Mouse (Mus musculus) B cell, adult 2 months (primary cell): ENCODE measurements around the gene Agmo.
A peak's percentile ranks its signal among the peaks of the same experiment; 100 is the strongest.

Experiments
- DNase-seq, 2 experiments: peaks; one replicate each; pipeline ENCODE4 v3.0.0; 2022

Gene Agmo

DNA sequence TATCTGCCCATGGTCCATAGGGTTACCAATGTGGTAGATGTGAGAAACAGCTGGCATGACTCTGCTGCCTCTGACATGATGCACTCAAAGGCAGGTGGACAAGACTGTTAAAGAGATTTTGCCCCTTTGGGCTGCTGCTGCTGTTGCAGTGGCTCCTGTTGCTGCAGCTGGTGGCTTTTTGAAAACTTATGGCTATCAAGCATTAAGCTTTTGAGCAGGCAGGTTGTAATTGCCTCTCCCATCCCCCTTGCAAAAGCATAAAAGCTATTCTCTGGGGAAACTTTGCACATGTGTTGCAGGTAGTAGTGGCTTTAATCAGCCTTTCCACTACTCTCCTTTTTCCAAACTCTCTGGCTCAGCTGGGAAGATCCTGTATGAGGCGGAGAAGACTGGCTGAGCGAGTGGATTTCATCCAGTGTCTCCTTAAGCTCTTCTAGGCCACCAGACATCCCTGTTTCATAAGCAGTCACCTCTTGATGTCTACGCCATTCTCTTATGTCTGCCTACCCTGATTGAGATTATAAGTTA, 201.1 kb downstream of the Agmo start:
- DNase-seq = no peak

DNA sequence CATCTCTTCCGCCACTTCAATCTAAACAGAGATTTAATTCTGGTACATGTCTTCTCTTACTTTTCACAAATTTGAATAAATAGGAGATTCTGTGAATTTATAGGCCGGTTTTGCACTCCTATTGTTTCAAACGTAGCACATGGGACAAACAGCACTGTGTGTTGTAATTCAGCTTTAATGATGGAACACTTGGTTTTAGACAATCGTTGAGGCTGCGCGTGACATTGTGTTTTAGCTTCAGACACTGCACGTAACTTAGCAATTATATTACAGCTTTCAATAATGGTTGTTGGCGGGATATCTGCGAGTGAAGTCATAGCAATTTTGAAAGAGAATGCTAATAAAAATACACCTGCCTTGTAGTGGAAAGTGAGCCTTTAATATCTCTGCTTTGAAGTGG, 203.8 kb downstream of the Agmo start:
- no peak for DNase-seq

DNA sequence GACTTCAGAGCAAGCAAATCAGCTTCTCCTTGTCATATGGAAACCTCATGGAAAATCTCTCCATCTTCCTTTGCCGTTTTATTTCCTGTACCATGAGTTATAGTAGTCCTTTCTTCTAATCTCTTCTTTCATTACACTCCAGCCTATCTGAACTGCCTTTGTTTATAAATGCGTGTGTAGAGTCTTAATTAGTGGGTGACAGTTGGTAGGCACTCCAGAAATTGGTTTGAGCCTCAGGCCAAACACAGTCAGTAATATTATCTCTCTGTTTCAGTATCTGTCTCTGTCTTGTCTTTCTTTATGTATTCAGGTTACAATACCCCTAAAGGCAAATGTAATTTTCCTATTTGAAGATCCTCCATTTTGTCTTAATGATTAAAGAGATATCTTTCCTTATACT, 208.2 kb downstream of the Agmo start:
- DNase-seq = no peak

DNA sequence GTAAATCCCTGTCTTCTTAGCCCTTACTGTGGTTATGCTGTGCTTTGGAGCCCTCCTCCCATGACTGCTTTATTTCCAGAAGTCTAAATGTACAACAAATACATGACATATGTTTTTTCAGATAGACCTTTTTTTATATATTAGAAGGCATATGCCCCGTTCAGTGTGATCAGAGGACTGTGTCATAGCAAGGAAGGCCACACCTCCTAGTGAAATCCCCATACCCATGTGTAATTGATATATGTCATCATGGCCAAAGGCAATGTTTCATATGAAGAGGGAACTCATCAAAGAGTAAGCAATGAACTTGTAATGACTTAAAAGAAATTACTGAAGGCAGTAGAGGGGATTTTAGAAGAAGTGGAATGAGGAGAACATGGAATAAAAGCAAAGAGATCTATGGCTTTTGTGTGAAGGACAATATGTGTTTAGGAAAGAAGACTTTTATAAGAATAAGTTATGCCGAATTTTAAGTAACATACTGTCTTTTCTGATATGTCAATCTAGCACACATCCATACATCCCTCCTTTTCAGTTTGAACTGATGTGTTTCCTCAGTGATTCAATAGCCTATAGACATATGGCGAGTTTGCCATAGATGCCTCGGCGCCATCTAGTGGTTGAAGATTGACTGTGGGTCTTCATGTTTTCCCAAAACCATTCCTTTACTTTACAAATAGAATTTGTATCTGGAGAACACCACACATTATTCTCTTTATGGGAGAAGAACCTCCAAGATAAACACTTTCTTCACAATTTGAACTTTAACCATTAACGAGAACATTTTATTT, 209.1 kb downstream of the Agmo start:
- peak; percentile 19 to 22 for DNase-seq

DNA sequence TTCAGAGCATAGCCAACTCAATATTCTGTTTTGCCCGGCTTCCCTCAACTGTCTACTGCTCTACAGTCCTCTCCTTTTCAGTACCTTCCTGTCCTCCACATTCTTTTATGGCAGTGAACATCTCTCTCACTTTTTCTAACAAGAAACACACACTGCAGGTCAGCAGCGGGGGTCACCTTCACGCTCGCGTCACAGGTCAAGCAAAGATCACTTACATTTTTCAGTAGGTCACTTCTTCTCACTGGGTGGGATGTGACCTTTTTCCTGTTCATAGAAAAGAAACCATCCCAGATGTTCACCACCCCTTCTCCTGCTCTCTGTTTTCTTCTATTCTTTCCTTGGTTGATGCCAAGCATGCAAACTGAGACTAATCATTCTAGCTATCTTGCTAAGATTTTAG, 230.2 kb downstream of the Agmo start:
- DNase-seq = no peak

DNA sequence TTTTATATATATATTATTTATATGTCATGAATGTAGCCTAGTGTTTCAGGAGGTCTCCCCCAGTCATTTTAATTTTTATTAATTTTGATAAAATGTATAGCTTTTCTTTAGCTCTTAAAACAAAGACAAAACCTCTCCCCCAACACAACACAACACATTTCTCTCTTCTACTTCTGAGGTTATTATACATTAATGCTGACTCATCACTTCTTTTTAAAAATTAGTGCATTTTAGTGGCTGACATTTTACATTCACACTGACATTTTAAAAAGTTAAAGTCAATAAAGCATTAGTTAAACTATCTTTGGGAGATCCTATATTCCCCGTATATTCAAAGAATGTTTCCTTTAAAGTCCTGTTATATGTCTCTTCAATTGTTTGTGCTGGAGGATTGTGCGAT, 235.4 kb downstream of the Agmo start:
- DNase-seq = no peak

DNA sequence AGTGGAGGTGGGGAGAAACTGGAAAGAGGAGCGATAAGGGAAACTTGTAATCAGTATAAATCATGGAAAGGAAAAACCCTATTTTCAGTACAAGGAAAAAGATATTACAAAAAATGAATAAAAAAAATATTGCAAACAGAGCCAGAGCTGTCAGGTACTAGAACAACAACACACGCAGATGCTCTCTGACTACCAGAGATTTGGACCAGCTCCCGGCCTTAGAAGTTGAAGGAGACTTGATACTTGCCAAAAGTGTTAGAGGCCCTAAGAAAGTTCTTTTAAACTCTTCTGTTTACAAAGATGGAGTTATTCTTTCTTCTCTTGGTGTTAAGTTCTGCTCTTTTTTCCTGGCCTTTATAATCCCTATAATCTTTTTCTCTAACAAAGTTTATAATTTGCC, 246.6 kb downstream of the Agmo start:
- DNase-seq = no peak

DNA sequence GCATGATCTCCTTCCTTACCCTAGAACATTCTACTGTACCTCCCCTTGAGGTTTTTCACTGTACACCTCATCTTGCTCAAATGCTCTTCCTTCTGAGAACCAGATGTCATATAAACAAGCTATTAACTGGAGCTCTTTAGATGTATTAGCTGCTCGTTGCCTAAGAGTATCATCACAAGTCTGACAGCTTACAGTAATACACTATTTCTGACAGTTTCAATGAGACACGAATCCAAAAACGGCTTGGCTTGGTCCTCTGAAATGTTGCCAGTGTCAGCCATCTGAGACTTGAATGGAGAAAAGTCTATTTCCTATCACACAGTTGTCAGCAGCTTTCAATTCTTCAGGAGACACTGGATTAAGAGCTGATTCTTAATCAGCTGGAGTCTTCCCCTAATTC, 257.4 kb downstream of the Agmo start:
- no peak for DNase-seq

DNA sequence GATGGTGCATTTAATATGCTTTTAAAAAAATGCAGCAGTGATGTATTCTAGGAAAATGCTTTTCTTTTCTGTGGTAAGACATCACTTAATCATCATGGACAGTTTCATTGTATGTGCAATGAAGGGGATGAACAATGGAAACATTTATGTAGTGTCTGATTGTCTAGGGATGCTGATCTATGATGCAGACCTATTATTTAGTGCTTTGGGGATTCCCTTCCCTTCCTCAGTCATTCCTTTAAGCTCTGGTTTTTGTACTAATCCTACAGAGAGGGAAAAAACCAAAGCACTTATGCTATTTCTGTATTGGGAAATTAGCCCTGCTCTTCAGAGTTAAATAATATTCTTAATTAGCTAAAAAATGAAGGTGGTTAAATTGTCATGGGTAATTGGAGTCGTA, 266.0 kb downstream of the Agmo start:
- no peak for DNase-seq

DNA sequence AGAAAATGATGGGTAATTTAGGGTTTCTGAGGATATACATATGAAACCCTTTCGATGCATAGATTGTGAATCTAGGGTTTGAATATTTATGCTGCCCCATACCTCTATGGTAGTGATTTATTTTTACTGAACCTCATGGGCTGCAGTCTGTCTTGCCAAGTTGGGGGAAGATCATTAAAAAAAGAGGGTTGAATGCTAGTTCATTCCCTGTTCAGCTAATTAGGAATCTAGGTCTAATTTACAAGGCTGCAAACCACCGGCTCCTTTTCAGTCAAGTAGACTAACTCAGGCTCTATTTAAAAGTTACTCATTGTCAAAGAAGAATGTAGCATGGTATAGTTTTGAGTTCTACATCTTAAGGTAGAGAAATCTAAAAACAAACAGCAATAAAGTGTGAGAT, 266.4 kb downstream of the Agmo start:
- no peak for DNase-seq

DNA sequence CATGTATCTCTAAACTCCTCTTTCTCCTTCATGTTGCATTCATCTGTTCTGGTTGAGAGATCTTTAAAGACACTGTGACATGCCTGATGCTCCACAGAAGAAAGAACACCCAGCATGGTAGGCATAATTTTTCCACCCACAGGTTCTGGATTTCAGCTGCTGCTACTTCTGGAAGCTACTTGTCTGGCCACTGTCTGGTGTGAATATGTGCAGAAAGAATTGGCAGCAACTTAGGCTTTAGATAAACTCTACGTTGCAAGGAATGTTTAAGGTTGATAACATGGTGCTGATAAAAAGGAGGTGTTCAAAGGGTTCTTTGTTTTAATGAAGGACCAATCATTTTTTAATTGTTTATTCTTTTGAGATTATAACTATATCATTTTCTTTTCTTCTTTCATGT, 280.3 kb downstream of the Agmo start:
- DNase-seq = no peak

DNA sequence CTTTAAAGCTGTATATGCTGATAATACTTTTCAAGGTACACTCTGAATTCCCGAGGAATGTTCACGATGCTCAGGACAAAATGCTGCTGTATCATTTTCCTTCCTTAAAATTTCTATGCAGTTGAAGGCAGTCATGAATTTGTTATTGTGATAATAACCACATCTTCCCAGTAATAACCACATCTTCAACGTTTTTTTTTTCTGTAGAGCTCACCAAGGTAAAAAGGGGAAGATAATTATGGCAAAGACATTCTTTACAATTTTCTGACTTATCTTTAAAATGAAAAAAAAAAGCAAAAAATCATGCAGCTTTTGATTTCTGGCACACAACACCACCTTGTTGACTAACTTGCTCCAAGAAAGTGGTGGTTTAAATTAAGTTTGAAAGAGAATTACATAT, 283.2 kb downstream of the Agmo start:
- DNase-seq = no peak

DNA sequence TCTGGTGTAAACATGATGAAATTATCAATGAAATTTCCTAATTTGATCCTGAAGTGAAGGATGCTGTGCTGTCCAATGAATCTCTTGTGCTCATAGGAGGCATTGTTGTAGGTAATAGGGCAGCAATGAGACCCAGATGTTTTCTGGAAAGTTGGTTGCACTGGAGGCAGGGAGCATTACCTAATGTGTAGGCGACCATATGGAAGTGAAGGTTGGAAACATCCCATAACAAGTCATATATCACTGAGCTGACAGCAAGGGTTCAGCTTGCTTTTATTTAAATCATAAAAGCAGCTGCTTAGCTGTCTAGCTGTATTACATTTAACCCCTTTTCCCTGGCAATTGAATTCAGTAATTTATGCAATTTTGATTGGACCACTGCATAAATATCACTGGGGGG, 299.6 kb downstream of the Agmo start:
- DNase-seq = no peak

DNA sequence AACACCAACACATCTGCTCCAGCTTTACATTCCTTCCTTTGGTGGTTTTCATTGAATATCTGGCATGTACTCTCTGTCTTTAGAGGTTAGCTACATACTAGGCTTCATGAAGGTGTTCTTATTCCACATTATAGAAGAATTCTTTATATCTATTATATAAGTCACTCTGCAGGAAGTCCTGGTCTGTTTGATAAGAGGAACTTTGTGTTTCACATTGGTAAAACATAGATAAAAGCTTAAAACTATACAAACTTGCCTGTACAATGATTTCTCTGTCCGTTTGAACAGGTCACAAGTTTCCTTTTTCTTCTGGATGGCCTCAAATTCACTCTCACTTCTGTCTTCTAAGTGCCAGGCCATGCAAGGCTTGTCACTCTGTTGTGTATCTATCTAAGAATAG, 316.8 kb downstream of the Agmo start:
- DNase-seq = no peak

DNA sequence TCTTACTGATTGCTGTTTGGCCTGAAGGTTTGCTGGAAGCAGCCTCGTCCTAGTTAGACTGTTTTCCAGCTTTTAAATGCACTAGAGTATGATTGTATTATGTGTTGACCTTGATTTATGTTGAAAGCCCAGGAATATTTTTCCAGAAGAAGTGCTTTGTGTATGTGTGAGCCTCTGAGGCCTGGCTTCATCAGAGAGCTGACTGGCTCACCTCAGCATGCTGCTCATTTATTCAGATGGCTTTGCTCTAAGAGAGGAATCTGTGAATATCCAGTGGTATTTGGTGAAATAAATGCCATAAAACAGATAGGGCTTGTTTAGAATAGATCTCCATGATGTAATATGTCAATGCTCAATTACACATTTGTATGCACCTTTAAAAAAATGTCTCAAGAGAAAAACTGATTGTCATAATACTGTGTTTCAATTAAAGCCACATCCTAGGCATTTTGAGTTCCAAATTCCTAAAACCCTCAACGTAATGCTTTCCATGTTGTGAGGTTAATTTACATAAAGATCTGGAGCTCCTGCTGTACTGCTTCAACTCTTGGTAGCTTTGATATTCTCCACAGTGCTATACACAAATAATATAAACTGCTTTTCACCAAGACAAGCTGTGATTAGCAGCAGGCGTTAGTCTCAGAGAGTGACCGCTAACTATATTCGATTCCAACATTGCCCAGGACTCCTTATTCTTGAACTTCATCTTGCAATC, 324.6 kb downstream of the Agmo start:
- DNase-seq = no peak

DNA sequence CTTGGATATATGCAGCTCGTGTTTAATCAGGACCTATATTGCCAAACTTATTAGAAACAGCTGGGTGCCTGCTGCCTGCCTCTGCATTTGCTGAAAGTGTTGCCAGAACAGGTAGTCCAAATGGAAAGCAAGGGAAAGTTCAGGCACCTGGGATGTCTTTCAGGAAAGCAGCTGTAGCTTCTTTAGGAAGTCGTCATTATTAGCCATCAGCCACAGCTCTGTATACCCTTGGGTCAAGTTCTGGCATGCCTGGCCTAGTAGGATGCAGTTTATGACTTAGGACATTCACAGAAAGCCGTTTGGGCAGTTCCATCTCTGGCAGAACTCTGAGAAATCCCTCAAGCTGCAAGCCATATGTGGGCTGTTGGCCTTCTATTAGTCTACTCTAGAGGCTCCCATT, 330.5 kb downstream of the Agmo start:
- DNase-seq = no peak

DNA sequence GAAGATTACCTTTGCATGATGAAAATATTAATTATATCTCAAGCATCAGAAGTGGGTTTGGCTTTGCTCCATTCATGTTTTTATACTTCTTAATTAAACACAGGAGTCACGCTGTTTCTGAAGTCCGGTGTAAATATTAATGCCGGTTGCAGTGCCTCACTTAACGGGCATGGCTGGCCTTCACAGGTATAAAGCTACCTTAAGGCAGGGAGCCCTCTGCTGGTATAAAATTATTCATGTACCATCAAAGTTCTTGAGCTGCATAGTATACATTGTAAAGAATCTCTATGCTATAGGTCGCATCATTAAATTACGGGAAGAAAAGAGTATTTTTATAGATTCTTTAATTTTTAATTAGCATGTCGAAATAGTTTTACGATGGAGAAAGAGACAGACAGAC, 341.3 kb downstream of the Agmo start:
- no peak for DNase-seq

DNA sequence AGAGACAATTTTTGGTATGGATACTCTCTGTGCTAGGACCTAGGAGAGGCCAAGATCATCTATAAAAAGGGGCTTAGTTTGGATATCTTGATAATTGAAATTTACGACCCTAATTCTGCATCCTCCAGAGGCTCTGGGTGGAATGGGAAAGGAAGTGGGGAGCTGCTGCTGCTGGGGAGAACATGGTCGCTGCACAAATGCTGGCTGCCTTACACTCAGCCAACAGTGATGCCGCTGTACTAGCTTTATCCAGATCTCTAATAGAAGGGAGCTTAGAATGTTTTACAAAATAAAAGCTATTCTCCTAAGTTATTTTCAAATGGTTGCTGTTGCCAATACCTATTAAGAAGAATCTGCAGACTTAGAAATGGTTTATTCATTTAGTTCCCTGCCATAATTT, 351.4 kb downstream of the Agmo start:
- DNase-seq = no peak

DNA sequence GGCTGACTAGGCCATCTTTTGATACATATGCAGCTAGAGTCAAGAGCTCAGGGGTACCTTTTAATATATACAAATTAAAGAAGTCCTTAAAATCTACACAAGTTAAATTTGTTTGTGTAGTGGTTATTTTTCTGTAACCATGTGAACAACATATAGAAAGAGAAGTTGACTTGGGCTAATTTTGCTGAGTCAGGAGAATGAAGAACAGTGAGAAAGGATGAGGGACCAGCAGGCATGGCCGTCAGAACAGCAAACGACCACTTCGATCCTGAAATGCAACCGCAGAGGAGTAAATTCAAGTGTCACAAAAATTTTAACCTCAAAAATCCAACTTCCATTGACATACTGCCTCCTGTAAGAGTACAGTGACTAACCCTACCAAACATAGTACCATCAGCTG, 371.4 kb downstream of the Agmo start:
- DNase-seq = no peak

DNA sequence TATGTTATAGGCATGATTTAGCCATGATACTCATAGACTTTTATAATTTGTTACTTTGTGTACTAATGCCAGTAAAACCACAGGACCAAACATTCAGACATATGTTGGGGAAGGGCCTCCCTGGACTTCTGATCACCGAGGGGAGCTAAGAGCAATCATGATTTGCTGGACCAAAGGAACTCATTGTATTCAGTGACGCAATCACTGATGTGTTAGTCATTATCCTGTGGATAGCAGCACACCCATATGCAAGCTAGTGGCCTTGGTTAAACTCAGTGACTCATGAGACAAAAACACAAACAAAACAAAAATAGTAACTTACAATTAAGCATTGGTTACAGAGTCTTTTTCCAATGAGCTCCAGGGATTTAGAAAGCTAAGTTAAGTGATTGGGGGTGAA, 373.3 kb downstream of the Agmo start:
- no peak for DNase-seq

DNA sequence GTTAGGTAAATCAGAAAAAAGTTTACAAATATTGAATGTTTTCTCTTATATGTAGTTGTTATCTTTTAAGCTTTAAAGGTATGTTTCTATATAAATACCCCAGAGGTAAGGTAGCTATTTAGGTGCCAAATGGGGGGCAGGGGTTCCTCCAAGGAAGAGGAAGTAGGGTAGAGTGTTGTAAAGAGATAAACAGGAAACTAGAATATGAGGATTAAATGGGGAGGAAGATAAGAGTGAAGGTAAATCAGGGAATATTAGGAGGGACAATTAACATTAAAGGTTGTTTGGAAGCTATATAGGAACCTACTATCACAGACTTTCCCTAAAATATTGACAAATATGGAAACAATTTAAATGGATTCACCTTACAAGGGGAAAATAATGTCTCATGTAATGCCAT, 382.6 kb downstream of the Agmo start:
- DNase-seq = no peak
